Mouse (Mus musculus) spleen, adult 18-20 months (tissue): ENCODE measurements at regions not wholly inside any gene's neighbourhood (a gene's known extent, or its start where the extent isn't known, plus 50 kb on each side); places are given as distances from the start of the nearest gene placed in this dataset.
"Not testable (repeated sequence)": the region's sequence is repeated elsewhere in the genome, so short reads cannot be mapped to it uniquely, and the experiment has no call there.

Experiments
- DNase-seq, 2 experiments: peaks; one replicate each; pipeline ENCODE4 v3.0.0; 2022; ENCODE audit warnings: mixed read lengths in 2 of 2

DNA sequence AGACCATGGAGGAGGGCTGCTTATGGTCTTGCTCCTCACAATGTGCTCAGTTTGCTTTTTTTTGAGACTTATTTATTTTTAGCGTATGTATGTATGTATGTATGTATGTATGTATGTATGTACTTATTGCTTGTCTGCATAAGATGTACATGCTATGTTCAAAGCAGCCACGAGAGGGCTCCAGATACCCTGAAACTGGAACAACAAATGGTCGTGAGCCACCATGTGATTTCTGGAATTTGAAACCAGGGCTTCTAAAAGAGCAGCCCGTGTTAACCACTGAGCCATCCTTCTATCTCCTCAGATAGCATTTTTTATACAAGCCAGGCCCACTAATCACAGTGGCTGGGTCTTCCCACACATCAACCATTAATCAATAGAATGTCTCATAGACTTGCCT, 611.2 kb downstream of the 5730507C01Rik start:
- DNase-seq: no peak

GRCm38 (mm10) chr12:19175631-19176030, 661.3 kb downstream of the 5730507C01Rik start:
- no peak for DNase-seq

- DNase-seq: no peak
Observed at GRCm38 (mm10) chr12:19192396-19192795, 678.1 kb downstream of the 5730507C01Rik start.

GRCm38 (mm10) chr12:19193041-19193440, 678.7 kb downstream of the 5730507C01Rik start:
- DNase-seq: not testable (repeated sequence)

DNA sequence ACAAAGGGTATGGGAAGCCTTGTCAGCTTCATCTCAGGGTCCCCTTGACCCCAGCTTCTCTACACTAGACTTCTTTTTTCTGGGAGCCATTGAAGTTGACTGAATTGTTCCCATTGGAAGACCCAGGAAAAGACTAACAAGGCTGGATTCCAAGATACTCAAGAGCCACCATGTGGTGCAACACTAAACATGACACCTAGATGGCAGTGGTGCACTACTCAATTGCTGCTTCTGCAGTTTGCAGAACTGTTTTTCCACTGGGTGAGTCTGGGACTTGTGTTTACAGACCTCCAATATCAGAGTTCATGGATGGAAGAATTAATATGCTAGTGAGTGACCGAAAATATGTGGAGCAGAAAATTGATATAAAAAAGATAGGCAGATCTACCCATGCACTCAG, 709.7 kb downstream of the 5730507C01Rik start:
- not testable (repeated sequence) for DNase-seq

DNA sequence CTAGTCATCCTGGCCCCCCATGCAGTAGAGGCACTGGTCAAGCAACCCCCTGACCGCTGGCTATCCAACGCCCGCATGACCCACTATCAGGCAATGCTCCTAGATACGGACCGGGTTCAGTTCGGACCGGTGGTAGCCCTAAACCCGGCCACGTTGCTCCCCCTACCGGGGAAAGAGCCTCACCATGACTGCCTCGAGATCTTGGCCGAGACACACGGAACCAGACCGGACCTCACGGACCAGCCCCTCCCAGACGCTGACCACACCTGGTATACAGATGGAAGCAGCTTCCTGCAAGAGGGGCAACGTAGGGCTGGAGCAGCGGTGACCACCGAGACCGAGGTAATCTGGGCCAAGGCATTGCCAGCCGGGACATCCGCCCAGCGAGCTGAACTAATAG, 707.6 kb upstream of the Gm21863 start:
- DNase-seq: peak; percentile 9 to 29

DNA sequence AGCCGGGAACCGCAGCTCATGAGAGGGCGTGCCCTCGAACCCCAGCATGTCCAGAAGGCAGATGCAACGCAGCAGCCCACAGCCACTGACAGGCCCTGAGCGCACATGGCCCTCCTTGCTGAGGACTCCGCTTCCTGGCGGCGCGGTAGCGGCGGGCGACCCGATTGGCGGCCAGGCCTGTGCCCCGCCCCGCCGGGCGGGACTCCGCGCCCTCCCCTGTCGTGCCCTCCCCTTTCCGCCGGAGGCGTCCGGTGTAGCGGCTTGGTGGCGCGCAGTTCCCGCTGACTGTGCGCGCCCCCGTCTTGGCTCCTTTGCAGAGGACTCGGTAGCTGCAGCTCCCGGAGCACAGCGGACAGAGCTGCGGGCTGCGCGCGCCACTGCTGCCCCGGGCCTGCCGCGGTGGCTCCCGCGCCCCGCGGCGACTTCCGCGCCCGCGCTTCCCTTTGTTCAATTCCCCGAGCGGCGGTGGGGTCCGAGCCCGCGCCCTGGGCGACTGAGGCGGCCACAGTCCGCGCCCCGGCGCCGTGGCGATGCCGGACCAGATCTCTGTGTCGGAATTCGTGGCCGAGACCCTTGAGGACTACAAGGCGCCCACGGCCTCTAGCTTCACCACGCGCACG, 665.9 kb upstream of the Gm21863 start:
- DNase-seq: peak; percentile 12 to 18

GRCm38 (mm10) chr12:19289038-19289437, 665.3 kb upstream of the Gm21863 start:
- DNase-seq: not testable (repeated sequence)

- not testable (repeated sequence) for DNase-seq
Observed at GRCm38 (mm10) chr12:19292068-19292770, 662.1 kb upstream of the Gm21863 start.
